In the genomic region with DNA sequence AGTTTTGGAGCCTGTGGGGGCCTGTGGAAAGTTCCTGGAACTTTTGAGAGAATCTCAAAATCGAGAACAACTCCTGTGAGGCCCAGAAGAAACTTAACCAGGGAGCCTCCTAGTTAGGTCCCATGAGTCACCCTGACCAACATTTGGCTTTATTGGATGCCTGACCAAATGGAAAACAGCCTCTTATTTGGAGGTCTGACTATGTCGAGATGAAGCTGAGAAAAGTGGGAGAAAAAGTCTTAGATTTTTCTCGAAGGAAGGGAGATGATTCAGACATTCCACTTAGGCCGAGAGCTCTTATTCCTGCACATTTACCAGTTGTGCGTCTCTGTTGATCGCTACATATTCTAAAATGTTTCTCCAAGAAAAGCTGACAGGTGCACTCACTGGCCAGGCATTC, we compare ENCODE assay signal across 15 mouse cellular contexts.
DNase-seq lines count a peak whose midpoint lies in the region.
"Had no signal": no experiment of that assay in that cellular context is flagged by ENCODE, and none has a peak within 500 bp of the region (broad histone marks: within the 10 kb centered on the region; RNA-seq: fewer than 3 reads in every experiment).

No protein-coding gene starts in this region.

- DNase-seq in 3134 (ENCODE audit: extremely low read depth, insufficient read length, low spot score) (peak; percentile 30), 3T3-L1 (ENCODE audit: low read depth, low spot score) (peak; percentile 9)
- peak; percentile 76 for DNase-seq in fibroblast of lung, adult 2 months (ENCODE audit: low read depth)
- no peak for DNase-seq in embryo, embryonic 10 days (ENCODE audit: low spot score)
- DNase-seq in layer of hippocampus, adult 9-11 months = no peak
- DNase-seq in cerebellum, postnatal 25 days = no peak
- DNase-seq: adrenal gland, adult 2 months; adrenal gland, postnatal 10 days; adrenal gland, postnatal 25 days; cerebellum, adult 11 months; cerebellum, adult 18-20 months; cerebellum, adult 8-10 months; cerebellum, adult 9-11 months; cerebellum, postnatal 14 days; embryo, embryonic 11 days had no signal

Comparison
In these comparisons a context has a peak if more than half of its experiments do, and no peak if none do; other contexts are left out.
1. DNase-seq: peak in 3134 (single experiment), 3T3-L1 (single experiment) and fibroblast of lung, adult 2 months (single experiment); none in embryo, embryonic 10 days (single experiment), layer of hippocampus, adult 9-11 months (single experiment) and cerebellum, postnatal 25 days (0 of 2).